Mouse (Mus musculus) cerebellum, adult (tissue): ENCODE measurements around the gene Ifi205.
"Not testable (repeated sequence)": the region's sequence is repeated elsewhere in the genome, so short reads cannot be mapped to it uniquely, and the experiment has no call there.

Experiments
- ATAC-seq: cut with Nextera tagmentation; 2 replicates; pipeline ENCODE4 v1.9.2; 2017; ENCODE audit warnings: mild to moderate bottlenecking, moderate library complexity, mixed read lengths; ENCODE audit not compliant: insufficient number of reproducible peaks, low FRiP score, low TSS enrichment

Gene Ifi205

DNA sequence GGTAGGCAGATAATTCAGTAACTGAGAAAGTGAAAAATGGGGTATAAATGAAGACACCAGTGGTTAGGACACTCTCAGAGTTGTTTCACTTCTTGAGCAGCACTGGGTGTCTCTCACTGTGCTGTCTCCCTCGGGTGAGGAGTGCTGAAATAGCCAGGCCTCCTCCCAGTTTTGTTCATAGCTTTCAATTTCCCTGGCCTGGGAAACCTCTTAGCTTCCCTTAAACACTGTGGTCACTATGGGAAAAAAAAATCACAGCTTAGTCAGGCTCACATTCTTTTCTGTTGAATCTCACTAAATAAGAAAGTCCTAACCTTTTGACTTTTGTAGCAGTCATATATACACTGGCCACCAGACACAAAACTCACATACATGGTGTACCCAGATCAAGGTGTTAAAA is at the start of gene Ifi205:
Gene Ifi205, minus strand, starts transcription at position 113 of the 400 bp plus-strand sequence.
- no peak for ATAC-seq

- no peak for ATAC-seq
Measured at GRCm38 (mm10) chr1:174066305-174066704, 34.7 kb upstream of the Ifi205 start, which contains the start of gene Olfr430. Gene Olfr430, plus strand, starts transcription at chr1:174066605.

DNA sequence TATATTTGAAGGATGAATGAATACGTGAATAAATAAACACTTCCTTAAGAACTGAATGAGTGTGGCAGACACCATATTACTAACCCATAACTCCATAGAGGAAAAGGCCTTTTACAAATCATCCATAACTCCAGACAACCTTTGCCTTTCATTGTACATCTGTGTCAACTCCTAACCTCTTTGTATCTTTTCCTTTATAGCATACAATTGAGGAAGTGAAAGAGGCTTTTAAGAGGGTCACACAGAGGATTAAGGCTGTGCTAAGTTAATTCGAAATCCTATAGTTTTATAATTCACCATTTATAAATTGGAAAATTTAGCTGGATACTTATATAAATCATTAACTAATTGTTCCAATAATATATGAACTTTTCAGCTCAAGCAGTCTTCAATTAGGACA is 23.6 kb upstream of the Ifi205 start:
- no peak for ATAC-seq

GRCm38 (mm10) chr1:174052981-174053380 is 21.4 kb upstream of the Ifi205 start:
- no peak for ATAC-seq

DNA sequence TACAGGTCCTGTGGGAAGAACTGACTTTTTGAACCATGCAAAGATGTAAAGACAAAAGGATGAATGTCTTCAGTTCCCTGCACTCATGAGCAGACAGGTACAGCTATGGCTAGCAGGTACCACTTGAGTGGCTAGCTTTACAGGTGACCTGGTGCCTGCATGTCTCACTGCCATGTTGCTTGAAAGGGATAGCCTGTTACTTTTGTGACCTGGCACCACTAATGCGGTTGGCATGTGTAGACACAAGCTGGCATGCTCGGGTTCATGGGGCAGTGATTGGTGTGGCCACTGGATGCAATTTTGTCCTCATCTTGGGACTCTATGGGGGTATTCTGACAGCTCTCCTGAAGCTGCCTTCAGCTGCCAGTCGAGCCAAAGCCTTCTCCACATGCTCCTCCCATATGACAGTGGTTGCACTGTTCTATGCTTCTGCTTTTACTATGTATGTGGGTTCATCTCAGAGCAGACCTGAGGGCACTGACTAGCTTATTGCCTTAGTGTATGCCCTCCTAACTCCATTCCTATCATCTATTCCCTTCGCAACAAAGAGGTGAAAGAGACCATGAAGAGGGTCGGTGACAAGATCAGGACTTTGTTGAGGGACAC is 20.4 kb upstream of the Ifi205 start:
- ATAC-seq: no peak

- no peak for ATAC-seq
Measured at GRCm38 (mm10) chr1:174051515-174051914, 19.9 kb upstream of the Ifi205 start.

DNA sequence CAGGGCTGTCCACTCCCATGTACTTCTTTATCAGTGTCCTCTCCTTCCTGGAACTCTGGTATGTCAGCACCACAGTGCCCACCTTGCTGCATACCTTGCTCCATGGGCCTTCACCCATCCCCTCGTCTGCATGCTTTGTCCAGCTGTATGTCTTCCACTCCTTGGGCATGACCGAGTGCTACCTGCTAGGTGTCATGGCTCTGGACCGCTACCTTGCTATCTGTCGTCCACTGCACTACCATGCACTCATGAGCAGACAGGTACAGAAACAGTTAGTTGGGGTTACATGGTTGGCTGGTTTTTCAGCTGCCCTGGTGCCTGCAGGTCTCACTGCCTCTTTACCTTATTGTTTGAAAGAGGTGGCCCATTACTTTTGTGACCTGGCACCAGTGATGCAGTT is 18.9 kb upstream of the Ifi205 start:
- ATAC-seq: no peak

DNA sequence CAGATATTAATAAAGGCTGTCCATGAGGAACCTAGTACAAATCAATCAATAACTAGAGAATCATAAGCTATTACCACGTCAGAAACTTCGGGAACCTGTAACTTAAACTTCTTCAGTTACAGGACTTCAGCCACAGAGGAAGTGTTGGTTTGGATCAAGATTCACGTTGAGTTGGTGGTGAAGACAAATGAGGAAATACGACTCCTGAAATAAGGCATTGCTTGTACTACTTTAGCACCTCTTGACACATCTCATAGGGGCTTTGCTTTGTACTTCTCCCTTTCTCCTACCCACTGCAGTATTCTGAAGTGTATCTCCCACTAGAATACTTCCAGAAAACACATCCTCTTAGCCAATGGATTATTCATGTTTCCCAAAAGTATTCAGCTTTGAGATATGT is 17.7 kb upstream of the Ifi205 start:
- not testable (repeated sequence) for ATAC-seq

GRCm38 (mm10) chr1:174048893-174049292 is 17.3 kb upstream of the Ifi205 start, which contains the start of gene Olfr432:
Gene Olfr432, plus strand, starts transcription at chr1:174049205.
- ATAC-seq: no peak

DNA sequence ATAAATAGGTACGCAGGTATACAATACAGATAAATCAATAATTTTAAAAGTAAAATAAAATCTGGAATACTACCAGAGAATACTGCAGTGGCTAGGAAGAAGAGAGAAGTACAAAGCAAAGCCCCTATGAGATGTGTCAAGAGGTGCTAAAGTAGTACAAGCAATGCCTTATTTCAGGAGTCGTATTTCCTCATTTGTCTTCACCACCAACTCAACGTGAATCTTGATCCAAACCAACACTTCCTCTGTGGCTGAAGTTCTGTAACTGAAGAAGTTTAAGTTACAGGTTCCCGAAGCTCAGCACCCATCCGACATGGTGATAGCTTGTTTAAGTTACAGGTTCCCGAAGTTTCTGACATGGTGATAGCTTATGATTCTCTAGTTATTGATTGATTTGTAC is 16.6 kb upstream of the Ifi205 start:
- not testable (repeated sequence) for ATAC-seq

DNA sequence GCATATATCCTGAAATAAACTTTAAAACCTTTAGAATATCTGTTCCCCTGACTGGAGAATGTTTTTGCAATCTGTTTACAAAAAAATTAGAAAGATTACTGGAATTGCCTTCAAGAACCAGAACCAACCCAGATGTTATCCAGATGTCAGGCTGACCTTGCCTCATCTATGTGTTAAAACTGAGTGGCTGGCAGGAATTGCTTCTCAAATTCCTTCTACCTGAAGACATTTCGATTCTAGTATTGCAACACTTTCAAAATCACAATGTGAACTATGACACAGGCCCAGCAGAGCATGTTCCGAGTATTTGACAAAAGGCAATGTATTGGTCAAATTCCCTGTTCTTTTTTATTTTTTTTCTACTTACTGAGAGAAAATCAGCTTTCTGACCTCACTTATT is 12.8 kb upstream of the Ifi205 start:
- ATAC-seq: no peak

DNA sequence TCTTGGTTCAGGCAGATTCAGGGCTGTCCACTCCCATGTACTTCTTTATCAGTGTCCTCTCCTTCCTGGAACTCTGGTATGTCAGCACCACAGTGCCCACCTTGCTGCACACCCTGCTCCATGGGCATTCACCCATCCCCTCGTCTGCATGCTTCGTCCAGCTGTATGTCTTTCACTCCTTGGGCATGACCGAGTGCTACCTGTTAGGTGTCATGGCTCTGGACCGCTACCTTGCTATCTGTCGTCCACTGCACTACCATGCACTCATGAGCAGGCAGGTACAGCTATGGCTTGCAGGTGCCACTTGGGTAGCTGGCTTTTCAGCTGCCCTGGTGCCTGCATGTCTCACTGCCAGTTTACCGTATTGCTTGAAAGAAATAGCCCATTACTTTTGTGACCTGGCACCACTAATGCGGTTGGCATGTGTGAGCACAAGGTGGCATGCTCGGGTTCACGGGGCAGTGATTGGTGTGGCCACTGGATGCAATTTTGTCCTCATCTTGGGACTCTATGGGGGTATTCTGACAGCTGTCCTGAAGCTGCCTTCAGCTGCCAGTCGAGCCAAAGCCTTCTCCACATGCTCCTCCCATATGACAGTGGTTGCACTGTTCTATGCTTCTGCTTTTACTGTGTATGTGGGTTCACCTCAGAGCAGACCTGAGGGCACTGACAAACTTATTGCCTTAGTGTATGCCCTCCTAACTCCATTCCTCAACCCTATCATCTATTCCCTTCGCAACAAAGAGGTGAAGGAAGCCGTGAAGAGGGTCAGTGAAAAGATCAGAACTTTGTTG is 10.7 kb upstream of the Ifi205 start:
- not testable (repeated sequence) for ATAC-seq

- no peak for ATAC-seq
Measured at GRCm38 (mm10) chr1:174040523-174041177, 9.0 kb upstream of the Ifi205 start, which contains the start of gene Olfr433. Gene Olfr433, plus strand, starts transcription at chr1:174040705.

- no peak for ATAC-seq
Measured at GRCm38 (mm10) chr1:174038480-174038879, 6.9 kb upstream of the Ifi205 start.

DNA sequence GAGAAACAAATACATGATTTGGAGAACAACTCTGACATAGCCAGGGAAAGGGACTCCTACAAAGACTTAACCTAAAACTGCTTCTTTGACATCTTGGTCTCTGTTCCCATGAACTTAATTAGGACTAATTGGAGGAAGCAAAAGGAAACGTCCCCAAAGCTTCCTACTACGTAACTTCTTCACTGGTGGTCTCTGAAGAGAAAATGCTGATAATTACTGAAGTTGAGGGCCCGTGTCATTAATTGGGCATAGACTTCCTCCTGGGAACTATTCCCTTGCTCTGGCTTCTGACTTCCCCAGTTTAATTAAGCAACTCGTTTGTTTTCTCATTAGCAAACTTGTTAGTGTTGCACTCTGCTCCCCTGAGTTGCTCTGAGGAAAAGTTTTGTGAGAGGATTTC is 4.2 kb upstream of the Ifi205 start:
- ATAC-seq: no peak

GRCm38 (mm10) chr1:174007050-174007449 is 24.6 kb downstream of the Ifi205 start:
- ATAC-seq: not testable (repeated sequence)

DNA sequence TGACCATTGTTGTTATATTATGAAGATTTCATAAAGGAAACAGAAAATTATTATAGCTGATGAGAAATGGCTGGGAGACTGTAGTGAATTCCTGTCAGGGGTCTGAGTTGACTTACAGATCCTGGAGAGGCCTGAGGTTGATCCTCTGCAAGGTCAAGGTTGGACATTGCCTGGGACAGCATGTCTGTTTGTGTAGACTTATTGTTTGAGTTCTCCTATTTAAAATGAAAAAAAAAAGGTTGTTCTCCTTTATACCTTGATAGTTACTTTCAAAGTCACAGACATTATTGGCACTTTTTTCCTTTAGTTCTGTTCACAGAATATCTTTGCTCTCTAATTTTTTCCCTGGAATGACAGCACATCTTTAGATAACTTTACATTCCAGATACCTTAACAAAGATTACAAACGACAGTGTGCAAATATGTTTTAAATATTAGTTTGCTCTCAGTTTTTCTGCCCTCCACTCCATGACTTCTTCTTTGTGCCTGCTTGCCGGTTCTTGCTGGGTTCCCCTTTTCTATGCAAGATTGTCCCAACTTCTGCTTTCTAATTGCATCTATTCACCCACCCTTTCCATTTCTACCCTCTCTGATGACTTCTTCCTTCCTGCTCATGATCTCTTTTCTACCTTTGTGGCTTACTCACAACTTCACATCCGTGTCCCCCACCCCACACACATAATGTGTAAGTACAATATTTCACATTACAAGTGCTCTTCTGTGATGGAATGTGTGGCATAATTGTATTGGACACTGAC is 27.1 kb downstream of the Ifi205 start:
- not testable (repeated sequence) for ATAC-seq

DNA sequence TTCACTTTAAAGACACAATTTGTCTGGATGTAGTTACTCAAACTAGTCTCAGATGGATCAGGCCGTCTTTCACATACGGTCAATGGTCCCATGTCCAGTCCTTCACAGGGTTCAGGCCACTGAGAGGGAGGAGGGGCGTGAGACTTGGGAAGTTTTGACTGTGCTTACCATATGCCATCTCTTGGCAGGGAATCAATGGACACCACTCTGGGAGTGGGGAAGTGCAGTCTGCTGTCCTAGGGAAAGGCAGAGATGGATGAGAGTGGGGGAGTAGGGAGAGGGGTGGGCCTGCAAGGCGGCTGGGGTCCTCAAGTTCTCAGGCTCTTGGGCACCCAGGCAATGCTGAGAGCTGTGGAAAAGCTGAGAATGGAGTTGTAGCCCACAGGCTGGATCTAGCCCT is 36.6 kb downstream of the Ifi205 start:
- 0 out of 2 replicates have a peak, but pooled peaks have one; percentile 10 for ATAC-seq

DNA sequence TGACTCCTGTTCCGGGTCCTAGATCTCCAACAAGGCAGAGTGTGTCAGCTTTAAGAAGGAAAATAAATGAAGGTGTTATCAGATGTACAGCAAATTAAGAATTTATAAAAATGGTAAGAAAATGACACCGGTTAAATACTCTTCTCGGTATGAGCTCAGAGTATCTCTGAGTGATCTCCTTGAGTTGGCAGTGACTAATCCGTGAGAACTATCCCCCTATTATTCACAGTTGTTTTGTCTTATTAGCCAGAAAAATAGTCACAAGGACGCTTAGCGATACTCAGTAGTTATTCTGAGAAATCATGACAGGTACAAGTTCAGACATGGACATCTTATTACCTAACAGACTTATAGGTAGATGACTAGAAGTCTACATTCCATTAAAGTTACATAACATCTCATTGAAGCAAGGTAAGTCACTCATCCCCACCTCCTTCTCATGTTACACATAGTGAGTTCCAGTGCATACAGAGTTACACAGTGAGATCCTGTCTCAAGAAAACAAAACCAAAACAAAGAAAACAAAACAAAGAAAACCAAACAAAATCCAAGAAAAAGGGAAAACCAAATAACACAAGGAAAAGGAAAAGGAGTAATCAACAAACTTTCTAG is 48.8 kb downstream of the Ifi205 start, which contains the start of gene Ifi202b:
Gene Ifi202b, minus strand, starts transcription at position 51 of the 612 bp plus-strand sequence.
- not testable (repeated sequence) for ATAC-seq

GRCm38 (mm10) chr1:173981038-173981437 is 50.6 kb downstream of the Ifi205 start:
- not testable (repeated sequence) for ATAC-seq
